Mouse (Mus musculus) gastrocnemius, adult 2 months (tissue): ENCODE data around the gene Tbc1d9. TPM values are rescaled to one million over a fixed set of nuclear protein-coding genes. Genes with fewer than 3 reads are reported as not detected.

Experiments
- DNase-seq: peaks from one replicate; pipeline ENCODE4 v3.0.0; 2022
- H3K27ac ChIP-seq: fragments of 200-600 bp; 2 replicates; pipeline ENCODE4 v1.8.1; 2022; ENCODE audit warnings: mild to moderate bottlenecking
- H3K4me3 ChIP-seq: fragments of 200-600 bp; 2 replicates; pipeline ENCODE4 v1.8.1; 2022; ENCODE audit warnings: mild to moderate bottlenecking, moderate library complexity
- CTCF ChIP-seq: fragments of 200-600 bp; IDR thresholded peaks from 2 replicates; pipeline ENCODE4 v1.8.1; 2022; ENCODE audit warnings: antibody characterized with exemption, mild to moderate bottlenecking, moderate library complexity
- intact Hi-C: fragments of 180-260 bp; cut with DNase I; formaldehyde crosslinking; loops from one replicate; pipeline ENCODE4 v1.15.1; 2025
- long read RNA-seq, 2 experiments: library from polyadenylated mRNA; stranded (forward); transcript quantifications; one replicate each; pipeline ENCODE4 v2.0.0; 2021
- total RNA-seq, 2 experiments: library from RNA; stranded (reverse); gene quantifications; 2 replicates each; pipeline ENCODE4 v1.2.3; 2021

The Tbc1d9 gene
- 1 to 10 TPM in 1 of 2 experiments, under 1 TPM in 1; 0.46 to 1.1 TPM for total RNA-seq
- long read RNA-seq, experiment 1, partial matches to known transcripts = 0 of 1 reads
- long read RNA-seq, experiment 1, other reads (novel, unspliced or antisense) = 1 of 1 reads
- long read RNA-seq, experiment 2 = 0 reads

- Histone ChIP-seq H3K27ac (peak within 1 kb of the TSS; percentile 78), H3K4me3 (peak within 1 kb of the TSS; percentile 71)
- peak; percentile 9; the same call in 1 of the 2 replicates for TF ChIP-seq CTCF
- intact Hi-C loops = no loop called here
- peak; percentile 74 for DNase-seq
Measured at GRCm38 (mm10) chr8:83165235-83165930, at the start of gene Tbc1d9. Tbc1d9 (plus strand) TSS chr8:83165352.

DNA sequence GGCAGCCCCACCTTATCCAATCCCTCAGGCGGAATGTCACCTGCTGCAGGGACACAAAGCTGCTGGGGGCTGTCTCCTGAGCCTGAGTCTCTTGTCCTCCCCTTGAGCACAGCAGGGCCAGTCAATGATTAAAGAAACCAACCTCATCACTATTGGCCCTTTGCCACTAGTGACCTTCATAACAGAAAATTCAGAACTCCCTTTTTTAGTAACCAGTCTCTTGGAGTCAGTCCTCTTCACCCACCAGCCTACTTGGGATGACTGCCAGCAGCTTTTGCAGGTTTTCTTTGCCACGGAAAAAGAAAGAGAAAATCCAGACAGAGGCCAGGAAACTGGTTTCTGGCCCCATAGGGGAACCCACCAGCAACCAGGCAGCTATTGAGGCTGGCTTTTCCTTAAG, 30.1 kb upstream of the Tbc1d9 start:
- H3K4me3 ChIP-seq = no peak overlapping the region
- no peak overlapping the region for H3K27ac ChIP-seq
- intact Hi-C loops = no loop called here
- TF ChIP-seq CTCF = no peak
- DNase-seq = no peak

GRCm38 (mm10) chr8:83140068-83140467, 25.1 kb upstream of the Tbc1d9 start:
- no peak overlapping the region for H3K4me3 ChIP-seq
- DNase-seq = no peak
- peak overlapping the region; percentile 31; the same call in 1 of the 2 replicates for H3K27ac ChIP-seq
- intact Hi-C loops = no loop called here
- TF ChIP-seq CTCF = no peak

GRCm38 (mm10) chr8:83140701-83141111, 24.4 kb upstream of the Tbc1d9 start:
- no peak for DNase-seq
- no peak for TF ChIP-seq CTCF
- H3K4me3 ChIP-seq = no peak overlapping the region
- no peak overlapping the region for H3K27ac ChIP-seq
- intact Hi-C loops = no loop called here

DNA sequence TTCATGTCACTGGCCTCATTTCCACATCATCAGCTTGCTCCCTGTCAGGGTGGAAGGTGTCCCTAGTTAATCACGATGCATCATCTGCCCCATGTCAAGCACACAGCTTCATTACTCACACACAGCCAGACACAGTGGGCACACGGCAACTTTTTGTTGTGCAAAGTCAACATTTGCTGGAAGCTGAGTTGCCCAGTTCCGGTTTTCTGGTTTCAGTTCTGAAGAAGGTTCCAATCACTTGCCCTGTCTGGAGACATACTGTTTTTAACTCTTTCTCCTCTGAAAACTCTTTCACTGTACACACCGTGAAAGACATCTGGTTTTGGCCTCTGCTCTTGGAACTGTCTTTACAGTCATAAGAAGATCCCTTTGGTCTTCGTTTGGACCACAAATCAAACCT, 23.8 kb upstream of the Tbc1d9 start:
- TF ChIP-seq CTCF = no peak
- DNase-seq = no peak
- H3K4me3 ChIP-seq = no peak overlapping the region
- no peak overlapping the region for H3K27ac ChIP-seq
- intact Hi-C loops = no loop called here

GRCm38 (mm10) chr8:83144601-83145000, 20.6 kb upstream of the Tbc1d9 start:
- TF ChIP-seq CTCF = no peak
- H3K27ac ChIP-seq = no peak overlapping the region
- intact Hi-C loops = no loop called here
- no peak overlapping the region for H3K4me3 ChIP-seq
- DNase-seq = no peak

DNA sequence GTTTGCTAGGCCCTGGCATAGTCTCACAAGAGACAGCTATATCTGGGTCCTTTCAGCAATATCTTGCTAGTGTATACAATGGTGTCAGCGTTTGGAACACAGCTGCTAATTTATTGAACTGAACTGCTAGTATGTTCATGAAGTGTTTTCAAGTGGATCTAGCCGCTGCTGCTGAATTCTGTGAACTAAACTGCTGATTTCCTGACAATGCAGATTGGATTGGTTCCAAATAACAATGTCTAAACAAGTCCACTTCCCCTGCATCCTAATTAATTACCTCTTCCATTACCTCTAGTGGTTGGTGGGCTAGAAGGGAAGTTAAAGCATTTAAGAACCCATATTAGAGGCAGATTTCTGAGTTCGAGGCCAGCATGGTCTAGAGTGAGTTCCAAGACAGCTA, 19.7 kb upstream of the Tbc1d9 start:
- DNase-seq = no peak
- intact Hi-C loops = no loop called here

GRCm38 (mm10) chr8:83149124-83149523, 16.0 kb upstream of the Tbc1d9 start:
- no peak for DNase-seq
- no peak overlapping the region for H3K27ac ChIP-seq
- intact Hi-C loops = no loop called here
- no peak overlapping the region for H3K4me3 ChIP-seq
- no peak for TF ChIP-seq CTCF

More for the DNA sequence above, 19.7 kb upstream of the Tbc1d9 start:
- no peak overlapping the region for H3K4me3 ChIP-seq
- TF ChIP-seq CTCF = no peak
- no peak overlapping the region for H3K27ac ChIP-seq

DNA sequence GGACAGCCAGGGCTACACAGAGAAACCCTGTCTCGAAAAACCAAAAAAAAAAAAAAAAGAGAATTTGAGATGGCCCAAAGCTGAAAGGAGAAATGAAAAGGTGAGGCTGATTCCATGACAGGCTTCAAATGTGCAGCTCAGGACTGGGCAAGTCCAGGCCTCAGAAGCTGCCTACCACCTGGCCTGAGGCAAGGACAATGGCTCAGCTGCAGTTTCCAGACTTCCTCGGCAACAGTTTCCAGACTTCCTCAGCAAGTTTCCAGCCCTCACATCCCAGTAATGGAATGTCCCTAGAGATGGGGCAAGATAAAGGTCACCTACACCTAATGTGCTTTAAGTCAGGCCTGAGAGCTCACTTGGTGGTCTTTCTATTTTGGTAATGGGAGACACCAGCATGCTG, 13.1 kb upstream of the Tbc1d9 start:
- intact Hi-C loops = no loop called here
- H3K4me3 ChIP-seq = no peak overlapping the region
- DNase-seq = no peak
- no peak overlapping the region for H3K27ac ChIP-seq
- TF ChIP-seq CTCF = no peak

GRCm38 (mm10) chr8:83152470-83152869, 12.7 kb upstream of the Tbc1d9 start:
- H3K4me3 ChIP-seq = no peak overlapping the region
- H3K27ac ChIP-seq = no peak overlapping the region
- intact Hi-C loops = no loop called here
- DNase-seq = no peak
- TF ChIP-seq CTCF = no peak

DNA sequence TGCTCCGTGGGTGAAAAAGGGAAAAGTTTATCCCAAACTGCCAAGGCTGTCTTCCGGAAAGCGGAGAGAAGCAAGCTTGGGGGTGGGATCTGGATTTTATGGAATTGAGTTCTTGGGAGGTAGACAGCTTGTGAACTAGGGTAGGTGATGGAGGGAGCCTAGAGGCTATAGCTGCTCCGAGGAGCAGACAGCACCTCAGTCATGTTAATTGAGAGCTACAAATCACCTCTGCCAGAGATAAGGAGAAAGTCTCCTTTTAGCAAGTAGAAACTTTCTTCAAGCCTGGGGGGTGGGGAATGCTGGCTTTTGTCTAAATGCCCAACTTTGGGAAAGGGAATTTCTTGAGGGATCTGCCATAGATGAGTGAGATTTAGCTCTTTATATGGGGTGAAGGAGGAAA, 10.0 kb upstream of the Tbc1d9 start:
- intact Hi-C loops = no loop called here
- no peak overlapping the region for H3K4me3 ChIP-seq
- no peak overlapping the region for H3K27ac ChIP-seq
- no peak for TF ChIP-seq CTCF
- DNase-seq = no peak

DNA sequence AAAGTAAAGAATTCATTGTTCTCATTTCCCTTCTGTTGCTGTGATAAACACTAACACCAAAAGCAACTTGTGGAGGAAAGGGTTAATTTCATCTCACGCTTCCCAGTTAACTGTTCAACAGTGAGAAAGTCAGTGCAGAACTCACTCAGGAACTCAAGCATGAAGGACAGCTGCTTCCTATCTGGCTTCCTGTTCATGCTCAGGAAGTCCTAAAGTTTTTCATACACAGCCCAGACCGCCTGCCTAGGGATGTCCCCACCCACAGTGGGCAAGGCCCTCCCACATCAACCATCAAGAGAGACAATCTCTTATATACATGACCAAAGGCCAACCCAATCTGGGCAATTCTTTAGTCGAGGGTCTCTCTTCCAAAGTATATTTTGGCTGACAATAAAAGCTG, 6.2 kb upstream of the Tbc1d9 start:
- no peak for DNase-seq
- no peak for TF ChIP-seq CTCF
- no peak overlapping the region for H3K4me3 ChIP-seq
- intact Hi-C loops = no loop called here
- H3K27ac ChIP-seq = no peak overlapping the region

- Histone ChIP-seq H3K4me3 (no peak overlapping the region), H3K27ac (no peak overlapping the region)
- no peak for TF ChIP-seq CTCF
- intact Hi-C loops = no loop called here
- DNase-seq = no peak
Measured at GRCm38 (mm10) chr8:83159615-83160014, 5.5 kb upstream of the Tbc1d9 start.

GRCm38 (mm10) chr8:83160613-83161012, 4.5 kb upstream of the Tbc1d9 start:
- no peak overlapping the region for H3K27ac ChIP-seq
- intact Hi-C loops = no loop called here
- no peak overlapping the region for H3K4me3 ChIP-seq
- DNase-seq = no peak
- TF ChIP-seq CTCF = no peak
